Mouse (Mus musculus): ENCODE data around the gene Etv3.
"Not testable (repeated sequence)": the region's sequence is repeated elsewhere in the genome, so short reads cannot be mapped to it uniquely, and the experiment has no call there.

Gene Etv3

DNA sequence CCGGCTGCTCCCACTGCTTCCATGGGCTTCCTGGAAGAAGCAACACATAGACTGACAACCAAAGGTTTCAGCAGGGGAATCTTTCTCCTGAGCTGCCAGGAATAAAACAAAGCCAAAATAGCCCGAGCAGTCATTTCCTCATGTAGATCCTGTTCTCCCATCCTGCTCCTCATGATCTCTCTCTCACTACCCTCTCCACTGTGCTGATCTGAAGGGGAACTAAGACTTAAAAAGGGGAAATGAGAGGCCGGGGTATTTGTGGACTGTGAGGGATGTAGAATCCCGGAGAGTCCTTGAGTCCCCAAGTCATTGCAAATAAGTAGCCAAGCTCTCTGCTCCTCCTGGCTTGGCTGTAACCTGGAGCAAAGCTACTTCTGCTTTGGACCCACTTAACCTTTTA, 4.1 kb upstream of the Etv3 start:
- DNase-seq = no peak

DNA sequence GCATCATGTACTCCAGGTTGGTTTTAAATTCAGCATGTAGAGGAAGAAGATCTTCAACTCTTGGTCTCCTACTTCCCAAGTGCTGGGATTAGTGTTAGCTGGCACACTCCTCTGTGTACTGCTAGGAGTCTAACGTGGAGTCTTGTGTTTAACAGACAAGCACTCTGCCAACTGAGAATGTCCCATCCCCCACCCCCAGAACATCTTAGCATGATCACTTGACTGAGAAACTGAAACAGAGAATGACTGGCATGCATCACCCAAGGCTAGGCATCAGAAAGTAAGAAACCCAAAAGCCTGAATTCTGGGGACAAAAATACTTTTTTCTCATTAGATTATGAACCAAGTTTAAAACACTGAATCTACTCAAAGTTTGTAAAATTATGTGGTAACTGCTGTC, 3.4 kb upstream of the Etv3 start:
- DNase-seq = no peak

DNA sequence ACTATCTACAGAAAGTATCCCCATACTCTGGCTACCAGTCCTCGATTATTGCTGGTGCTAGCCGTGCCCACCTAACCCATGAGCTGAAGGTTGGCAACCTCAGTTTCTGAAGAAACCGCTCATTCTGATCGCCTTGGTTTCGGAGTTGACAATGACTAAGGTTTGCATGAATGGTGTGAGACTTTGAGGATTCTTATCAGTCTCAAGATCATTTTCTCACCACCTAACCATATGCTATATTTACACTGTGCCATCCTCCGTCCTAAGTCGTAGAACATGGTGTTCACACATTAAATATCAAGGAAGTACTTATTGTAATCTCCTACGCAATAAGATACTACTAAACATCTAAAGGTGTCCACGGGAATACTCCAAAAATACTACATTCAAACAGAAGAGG, 1.5 kb upstream of the Etv3 start:
- no peak for DNase-seq

DNA sequence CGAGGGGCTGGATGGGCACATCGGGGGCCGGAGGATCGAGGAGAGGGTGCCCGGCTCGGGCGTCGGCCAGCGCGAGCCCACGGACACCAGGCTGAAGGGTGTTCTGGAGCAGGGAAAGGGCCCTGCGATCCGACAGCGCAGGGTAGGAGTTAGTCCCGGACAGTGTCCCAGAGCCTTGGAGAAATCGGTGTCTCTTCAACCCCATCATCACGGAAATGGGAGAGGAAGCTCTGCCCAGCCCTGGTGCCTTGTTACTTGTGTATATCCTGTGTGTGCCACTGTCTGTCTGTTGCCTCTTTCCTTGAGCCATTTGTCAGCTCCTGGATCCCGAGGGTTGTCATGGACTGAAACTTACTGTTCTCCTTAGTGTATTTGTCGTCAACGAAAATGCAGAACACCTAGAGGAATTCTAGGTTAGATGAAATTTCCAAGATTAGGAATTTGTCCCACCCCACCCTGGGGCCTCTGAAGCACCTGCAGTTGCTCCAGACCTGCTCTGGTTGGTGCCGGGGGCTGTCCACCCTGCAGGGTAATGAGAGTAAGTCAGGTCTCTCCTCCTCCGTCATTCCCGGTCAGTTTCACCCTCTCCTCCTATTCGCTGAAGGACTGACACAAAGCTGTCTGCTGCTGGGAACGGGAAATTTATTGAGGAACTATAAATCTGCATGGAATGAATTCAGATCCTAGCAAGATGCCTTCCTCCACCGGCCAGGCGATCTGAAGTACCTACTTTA, 797 bp downstream of the Etv3 start:
- DNase-seq = peak; percentile 46

DNA sequence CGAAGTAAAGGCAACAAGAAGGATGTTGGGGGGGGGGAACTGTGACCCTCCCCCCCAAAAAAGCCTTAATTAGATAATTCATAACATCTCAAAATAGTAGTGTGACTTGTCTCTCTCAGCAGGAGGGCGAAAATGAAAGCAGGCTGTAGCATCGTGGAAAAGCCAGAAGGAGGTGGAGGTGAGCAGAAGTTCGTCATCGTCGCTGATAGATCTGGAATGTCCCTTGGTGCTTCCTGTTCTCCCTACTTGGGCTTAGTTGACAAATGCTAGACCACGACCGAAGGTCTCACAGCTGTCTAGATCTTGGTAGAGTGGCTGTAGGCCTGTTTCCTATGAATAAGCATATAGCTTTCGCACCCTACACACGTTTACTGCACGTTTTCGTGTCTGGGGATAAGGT, 1.9 kb downstream of the Etv3 start:
- no peak for DNase-seq

DNA sequence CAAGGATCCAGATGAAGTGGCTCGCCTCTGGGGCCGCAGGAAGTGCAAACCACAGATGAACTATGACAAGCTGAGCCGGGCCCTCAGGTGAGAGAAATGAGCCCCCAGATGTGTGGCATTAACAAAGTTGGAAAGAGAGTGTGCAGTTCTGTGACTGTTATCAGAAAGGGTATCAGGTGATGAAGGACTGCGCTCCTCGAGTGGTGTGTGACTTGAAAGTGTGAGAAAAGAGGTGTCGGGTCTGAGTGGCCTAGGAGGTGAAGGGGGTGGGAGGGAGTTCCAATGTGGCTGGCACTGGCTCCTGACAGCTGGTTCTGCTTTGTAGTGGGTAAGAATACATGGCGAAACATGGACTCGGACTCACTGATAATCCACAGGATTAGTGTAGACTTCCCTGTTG, 2.8 kb downstream of the Etv3 start:
- DNase-seq = no peak

DNA sequence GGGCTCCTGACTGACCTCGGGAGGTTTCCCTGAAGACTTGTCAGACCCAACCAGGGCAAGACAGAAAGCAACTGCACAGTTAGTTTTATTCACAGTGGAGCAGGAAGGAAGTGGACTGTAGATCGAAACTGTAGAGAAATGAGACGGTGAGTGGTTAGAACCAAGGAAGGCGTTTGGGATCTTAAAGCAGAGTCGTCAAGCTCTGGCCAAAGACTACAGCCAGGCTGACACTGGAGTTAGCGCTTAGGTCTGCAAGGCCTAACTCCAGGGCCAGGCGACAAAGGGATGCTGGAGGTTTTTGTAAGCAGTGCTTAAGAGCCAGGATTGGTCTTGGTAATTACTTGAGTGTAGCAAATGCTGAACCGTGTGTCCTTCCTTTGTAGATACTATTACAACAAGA, 3.6 kb downstream of the Etv3 start:
- no peak for DNase-seq

DNA sequence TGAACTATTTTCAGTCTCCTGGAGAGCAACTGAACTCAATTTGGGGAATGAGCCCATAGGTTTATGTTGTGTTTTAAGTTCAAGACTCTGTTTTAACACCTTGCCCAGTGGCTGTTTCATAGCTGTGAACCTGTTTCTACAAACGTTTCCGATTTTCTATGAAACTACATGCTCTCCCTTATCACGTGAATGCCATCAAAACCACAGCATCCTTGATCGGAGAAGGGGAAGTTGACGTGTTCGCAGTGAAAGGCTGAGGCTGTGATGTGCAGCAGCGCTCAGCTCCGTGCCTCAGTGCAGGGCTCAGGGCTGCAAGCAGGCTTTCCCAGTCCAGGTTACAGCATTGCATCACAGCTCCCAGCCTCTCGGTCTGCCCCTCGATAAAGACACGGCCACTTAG, 4.4 kb downstream of the Etv3 start:
- DNase-seq = no peak

DNA sequence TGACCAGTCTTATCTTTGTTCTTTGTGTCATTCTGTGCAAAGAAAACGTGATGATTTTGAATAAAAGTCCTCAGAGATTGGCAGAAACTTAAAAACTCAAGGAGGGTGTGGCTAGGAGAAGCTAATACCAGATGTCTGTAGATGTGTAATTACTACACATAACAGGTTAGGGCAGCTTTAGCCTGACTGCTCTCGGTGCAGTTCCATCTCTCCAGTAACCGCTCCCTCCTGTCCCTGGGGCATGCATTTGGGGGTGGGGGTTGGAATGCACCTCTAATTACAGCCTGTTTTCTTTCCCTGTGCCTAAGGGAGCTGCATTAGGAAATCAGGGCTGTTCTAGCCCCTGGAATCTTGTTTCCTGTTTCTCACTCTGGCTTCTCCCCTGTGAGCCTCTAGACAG, 5.0 kb downstream of the Etv3 start:
- no peak for DNase-seq

DNA sequence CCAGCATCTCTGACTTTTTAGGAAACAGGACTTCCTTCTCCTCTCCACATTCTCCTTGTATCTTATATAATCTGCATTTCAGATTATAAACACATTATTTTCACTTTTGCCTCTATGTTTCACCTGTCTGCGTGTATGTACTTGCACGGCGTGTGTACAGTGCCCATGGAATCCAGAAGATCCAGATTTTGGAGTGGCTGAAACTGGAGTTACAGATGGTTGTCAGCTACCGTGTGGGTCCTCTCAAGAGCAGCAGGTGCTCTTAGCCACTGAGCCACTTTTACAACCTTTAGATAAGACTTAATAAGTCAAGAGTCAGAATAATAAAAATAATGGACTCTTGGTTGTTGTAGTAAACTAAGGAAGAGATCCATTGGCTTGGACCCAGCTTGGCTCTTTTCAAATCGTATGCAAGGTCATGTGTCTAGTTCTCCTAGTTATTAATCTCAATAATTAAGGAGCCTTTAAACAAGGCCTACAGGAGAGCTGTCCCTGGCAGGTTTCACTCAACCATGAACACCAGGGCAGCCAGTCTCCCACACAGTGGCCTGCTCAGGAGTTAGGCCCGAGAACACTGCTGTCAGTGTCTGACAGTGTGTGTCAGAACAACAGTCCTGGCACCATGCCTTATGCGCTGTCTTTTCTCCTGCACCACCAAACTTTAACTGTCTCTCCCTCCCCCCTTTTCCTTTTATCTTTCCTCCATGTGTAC, 8.6 kb downstream of the Etv3 start:
- no peak for DNase-seq

DNA sequence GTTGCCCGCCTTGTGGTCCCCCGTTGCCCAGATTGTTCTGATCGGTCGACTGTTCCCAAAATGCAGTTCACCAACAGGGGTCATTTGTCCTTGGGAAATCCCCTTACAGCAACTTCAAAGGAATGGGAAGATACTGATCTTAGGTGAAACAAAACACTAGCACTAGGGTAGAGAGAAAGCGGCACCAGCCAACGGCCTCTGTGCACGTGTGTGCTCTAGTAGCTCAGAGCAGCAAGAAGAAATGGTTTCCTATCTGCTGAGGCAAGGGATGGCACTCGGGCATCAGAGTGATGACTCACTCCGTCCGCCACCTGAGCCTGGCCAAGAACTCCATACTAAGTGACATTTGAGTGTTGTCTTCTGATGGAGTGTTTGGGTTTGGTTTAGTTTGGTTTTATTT, 12.8 kb downstream of the Etv3 start:
- no peak for DNase-seq

DNA sequence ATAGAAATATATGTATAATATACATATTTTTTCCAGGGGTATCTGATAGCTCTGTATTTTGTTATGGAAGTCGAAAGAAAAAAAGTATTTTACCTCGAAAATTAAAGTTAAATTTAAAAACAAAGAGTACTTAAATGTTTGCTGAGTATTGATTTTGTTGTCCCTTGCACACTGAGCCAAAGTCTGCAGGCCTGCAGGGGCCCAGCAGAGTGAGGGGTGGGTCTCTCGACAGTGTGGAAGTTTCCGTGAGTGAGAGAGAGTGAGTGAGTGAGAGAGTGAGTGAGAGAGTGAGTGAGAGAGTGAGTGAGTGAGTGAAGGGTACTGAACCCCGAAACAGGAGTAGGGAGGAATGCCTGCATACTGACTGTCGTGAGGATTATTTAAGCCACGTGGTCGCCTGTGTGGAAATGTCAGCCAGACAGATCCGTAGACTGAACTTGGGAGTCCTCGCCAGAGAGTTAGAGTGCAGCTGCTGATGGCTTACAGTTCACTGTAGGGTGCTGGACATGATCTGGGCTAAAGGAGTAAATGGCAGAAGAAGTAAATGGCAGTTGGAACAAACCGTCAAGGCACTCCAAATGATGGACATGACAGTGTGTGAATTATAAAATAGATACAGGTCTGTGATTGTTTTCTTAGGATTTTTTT, 14.9 kb downstream of the Etv3 start:
- DNase-seq = no peak

DNA sequence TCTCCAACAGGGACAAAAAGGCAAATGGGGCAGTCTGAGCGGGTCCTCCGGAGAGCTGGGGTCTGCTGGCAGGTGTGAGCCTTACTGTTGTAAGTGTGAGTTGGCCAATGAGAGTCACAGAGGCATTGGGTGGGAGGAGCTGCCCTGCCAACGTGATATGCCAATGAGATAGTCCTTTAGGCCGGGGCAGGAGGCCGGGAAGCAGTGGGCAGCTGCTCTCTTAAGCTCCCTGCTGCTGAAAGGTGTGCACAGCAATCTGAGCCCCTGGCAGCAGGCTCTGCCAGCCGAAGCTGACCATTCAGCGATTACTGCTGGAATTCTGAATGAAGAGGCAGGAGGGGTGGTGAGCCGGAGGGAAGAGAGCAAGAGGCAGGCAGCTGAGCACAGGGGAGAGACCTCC, 15.5 kb downstream of the Etv3 start:
- peak; percentile 39 for DNase-seq

DNA sequence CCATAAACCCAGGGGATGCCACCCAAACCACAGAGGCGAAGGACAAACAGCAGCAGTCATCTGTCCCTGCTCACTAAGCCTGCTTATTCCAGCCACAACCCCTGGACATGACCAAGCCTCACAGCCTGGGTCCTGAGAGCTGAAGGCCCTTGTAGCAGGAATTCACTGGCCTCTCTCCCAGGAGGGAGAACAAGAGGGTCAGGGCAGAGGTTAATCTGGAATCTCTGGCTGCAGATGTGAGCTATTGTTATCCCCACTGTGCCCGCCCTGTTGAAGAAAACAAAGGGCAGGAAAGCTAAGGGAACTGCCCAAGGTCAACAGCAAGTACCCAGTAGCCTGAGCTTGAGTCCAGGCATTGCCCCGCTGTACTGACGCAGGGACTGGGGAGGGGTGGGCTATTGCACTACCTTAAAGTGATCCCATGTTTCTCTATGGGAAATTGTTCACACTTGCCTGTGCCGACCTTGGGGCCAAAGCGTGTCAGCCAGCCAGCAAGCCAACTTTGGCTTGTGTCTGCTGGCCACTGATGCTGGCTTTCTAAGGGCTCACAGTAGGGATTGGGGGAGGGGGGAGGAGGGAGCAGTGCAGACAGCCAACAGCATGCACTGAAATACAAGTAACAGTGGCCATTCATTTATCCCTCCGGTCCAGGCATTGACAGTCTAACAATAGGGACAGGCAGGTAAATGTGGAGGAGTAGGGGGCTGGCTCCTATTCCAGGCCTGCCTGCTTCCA, 17.4 kb downstream of the Etv3 start:
- no peak for DNase-seq

DNA sequence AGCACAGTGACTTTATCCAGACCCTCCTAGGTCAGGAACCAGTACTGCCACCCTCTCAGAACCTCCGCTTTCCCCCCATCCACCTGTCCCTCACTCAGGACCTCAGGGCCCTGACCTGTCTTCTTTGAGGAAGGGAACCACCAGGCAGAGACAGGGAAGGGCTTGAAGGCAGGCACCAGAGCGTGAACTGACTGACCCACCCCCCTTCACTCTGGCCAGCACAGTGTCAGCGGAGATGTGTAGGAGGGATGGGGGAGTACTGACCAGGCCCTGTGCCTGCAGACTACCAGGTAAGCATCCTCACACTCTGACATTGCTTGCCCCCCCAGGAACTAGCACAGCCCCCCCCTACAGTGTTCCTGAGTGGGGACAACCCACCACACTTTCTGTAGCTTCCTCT, 20.3 kb downstream of the Etv3 start:
- DNase-seq = no peak

DNA sequence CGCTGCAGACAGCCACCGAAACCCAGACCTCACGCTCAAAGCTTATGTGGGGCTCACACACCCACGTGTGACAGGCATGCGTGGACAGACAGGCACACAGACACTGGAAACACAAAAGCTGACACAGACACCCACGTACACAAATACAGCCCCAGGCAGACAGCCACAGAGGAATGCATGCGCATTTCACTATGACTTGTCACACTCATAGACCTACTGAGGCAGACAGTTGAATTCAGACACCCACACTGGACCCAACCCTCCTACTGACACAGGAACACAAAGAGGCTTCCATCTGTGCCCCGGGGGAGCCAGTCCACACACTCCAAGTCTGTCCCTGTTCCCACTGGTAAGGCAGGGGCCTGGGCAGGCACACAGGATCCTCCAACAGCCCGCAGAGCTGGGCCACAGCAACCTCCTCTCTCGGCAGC, 21.1 kb downstream of the Etv3 start:
- DNase-seq = no peak

DNA sequence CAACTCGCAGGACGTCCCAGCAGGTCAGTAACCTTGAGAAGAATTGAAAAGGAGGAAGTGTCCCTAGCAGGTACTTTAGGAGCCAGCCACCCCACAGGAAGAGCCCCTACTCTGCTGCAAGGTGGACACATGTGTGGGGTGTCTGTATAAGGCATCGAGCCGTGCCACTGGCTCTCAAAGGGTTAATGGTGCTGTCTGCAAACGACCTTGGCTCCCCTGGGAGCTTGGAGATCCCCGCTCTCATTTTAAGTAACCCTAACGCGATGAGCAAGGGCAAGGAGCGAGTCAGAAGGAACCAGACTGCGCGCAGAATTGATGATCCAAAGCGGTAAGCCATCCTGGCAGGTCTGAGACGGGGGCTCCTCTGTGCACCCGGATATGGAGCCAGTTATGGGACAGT, 24.7 kb downstream of the Etv3 start:
- DNase-seq = no peak

DNA sequence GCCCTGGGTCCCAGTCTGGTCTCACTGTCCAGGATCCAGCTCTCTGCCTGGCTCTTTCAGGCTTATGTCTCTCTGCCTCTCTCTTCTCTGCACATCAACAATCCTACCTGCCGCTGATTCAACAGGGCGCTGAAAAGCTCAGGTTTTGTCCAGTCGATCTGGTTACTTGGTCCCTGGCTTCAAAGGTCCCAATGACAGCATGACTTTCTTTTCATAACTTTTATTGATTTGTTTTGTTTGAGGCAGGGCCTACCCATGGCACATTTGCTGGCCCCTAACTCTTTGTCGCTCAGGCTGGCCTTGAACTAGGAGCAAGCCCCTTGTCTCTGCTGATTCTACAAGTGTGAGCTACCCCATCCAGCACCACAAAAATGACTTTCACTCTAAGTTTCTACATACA, 27.1 kb downstream of the Etv3 start:
- DNase-seq = no peak

DNA sequence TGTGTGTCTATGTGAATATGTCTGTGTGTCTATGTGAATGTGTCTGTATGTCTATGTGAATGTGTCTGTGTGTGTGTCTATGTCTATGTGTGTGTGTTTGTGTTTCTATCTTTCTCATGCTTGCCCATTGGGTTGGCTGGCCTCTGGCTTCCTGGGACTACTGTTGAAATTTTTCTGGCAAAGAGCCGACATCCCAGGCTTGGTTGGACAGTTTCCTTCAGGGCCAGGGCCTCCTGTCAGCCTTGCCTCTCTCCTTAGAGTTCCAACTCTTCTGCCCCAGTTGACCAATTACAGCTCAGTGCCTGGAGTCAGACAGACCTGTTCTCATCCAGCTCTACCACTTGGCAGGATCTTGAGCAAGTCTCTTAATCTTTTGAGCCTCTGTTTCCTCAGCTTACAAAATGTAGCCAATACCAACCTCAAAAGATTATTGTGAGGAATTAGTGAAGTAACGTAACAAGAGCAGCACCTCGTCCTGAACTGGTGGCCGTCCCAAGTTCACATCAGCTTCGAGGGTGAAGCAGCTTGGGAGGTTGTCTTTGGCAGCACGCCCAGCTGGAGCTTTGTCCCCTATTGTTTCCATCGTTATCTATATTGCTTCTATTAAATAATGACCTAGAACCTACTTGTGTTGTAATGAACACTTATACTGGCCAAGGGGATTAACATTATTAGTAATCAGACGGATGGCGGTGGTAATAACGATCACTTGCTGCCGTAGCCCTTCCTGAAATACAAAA, 28.2 kb downstream of the Etv3 start:
- no peak for DNase-seq

DNA sequence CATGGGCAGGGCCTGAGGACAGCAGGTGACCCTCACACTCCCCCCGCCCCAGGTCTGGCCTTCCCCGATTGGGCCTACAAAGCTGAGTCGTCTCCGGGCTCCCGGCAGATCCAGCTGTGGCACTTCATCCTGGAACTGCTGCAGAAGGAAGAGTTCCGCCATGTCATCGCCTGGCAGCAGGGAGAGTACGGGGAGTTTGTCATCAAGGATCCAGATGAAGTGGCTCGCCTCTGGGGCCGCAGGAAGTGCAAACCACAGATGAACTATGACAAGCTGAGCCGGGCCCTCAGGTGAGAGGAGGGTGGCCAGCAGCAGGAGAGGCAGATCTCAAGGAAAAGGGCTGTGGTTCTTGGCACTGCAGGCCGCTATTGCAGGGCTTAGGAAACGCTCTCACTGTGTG, 29.7 kb downstream of the Etv3 start:
- DNase-seq = not testable (repeated sequence)

DNA sequence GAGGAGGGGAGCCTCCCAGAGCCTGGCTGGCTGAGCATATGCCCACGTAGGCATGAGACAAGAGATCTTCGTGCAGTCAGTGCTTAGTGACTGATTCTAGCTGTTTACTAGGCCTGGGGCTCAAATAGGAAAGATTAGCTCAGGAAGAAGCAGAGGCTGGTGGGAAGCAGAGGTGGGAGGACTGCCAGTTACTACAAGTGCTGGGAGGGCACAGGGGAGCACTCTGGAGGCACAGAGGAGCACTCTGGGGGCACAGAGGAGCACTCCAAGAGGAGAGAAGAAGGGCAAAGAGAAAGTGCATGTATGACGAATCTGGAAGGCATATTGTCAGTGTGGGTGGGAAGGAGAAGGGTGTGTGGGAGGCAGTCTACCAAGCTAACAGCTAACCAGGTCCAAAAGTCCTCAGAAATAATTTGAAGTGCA, 30.9 kb downstream of the Etv3 start:
- no peak for DNase-seq

DNA sequence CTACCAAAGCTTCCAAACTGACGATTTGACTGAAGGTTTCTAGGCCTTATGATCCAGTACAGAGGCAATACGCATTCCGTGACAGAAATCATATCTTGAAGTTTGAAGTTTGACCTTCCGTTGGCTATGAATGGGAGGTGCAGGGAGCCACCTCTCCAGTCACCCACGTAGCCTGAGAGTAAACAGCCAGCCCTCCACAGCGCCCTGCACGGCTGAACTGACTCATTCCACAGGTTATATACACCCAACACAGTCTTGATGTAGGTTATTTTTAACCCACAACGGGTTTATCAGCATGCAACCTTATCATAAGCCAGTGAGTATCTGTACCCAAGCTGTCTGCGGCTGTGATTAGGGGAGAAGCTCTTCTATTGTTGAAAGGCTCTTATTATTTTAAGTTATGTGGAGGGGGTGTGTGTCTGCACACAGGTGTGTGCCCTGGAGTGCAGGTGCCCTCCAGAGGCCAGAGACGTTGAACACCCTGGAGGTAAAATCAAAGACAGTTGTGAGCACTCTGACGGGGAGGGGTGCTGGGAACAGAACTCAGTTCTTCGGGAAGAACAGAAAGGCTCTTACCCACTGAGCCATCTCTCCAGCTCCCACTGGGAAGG, 31.6 kb downstream of the Etv3 start:
- no peak for DNase-seq
